Mouse (Mus musculus): ENCODE measurements around the gene Oxct1.

The Oxct1 gene

GRCm38 (mm10) chr15:4028411-4028700, 2.2 kb downstream of the Oxct1 start:
- DNase-seq (ENCODE audit: low read depth, low spot score) = no peak

DNA sequence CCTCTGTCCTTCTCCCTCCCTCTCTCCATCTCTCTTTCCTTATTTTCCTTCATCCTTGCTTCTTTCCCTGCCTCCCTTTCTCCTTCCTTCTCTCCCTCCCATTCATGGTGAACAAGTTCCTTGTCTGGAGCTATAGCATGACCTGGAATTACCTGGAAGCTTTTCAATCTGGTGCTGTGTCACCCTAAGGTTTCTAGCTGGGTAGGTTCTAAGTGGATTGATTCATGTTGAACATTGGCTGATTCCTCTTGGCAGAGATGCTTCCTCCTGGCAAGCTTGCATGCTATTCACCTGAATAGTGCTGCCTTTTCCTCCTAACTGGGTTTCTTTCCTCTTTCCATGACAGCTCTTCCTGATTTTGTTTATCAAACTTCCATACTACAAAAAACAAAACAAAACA, 2.8 kb downstream of the Oxct1 start:
- DNase-seq (ENCODE audit: low read depth, low spot score) = no peak

DNA sequence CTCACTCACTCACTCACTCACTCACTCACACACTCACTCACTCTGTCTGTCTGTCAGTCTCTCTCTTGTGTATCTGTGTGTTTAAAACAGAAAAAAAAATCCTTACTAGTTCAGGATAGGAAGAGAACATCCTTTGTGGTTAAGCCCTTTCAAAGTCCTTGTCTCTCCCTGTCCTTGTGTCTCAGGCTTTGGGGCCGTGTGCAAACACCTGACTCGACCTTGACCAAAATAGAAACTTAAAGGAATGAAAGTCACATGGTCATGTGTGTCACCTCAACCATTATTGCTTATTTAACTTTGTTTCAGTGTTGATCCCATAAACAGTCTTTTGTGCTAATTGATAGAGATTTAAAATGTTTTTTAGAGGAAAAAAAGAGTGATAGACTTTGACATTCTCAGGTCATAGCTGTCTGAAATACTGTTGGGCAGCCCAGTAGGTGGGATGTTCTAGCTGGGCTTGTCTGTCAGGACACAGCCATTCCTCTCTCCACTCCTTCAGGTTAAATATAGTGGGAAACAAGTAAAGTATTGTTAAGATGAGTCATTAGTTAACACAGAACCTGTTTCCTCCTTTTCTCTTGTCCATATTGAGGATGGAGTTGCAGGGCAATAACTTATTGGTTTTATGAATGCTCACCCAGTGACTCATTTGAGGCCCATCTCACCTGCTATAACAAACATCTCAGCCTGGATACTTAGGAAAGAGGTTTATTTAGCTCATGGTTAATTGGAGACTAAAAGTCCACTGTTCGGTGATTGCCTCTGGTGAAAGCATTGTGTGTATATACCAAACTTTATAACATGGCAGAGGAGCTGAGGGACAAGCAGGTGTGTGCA, 7.2 kb downstream of the Oxct1 start:
- no peak for DNase-seq (ENCODE audit: low read depth, low spot score)

- DNase-seq (ENCODE audit: low read depth, low spot score) = no peak
Measured at GRCm38 (mm10) chr15:4042423-4042822, 16.2 kb downstream of the Oxct1 start.

DNA sequence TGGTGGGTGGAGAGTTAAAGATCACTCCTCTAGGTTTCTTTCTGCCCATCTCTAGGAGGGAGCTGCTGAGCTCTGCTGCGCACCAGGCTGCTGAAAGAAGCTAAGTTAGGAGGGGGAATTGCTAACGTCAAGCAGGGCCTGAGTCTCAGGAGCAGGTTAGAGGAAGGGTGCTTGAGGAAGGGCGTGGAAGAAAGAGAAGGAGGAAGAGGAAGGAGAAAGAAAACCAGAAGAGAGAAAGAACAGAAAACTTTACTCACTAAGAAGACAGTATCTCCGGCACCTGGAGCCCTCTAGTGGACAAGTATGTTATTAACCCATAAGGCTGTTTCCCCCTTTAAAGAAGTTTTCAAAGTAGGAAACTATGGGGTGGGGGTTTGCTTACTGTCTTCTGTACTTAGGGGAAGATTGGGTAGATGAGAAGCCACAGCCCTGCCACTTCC, 16.9 kb downstream of the Oxct1 start:
- peak; percentile 37 for DNase-seq (ENCODE audit: low read depth, low spot score)

GRCm38 (mm10) chr15:4056627-4057026, 30.4 kb downstream of the Oxct1 start:
- DNase-seq (ENCODE audit: low read depth, low spot score) = peak; percentile 45

- no peak for DNase-seq (ENCODE audit: low read depth, low spot score)
Measured at GRCm38 (mm10) chr15:4063574-4063973, 37.4 kb downstream of the Oxct1 start.

GRCm38 (mm10) chr15:4064013-4064412, 37.8 kb downstream of the Oxct1 start:
- no peak for DNase-seq (ENCODE audit: low read depth, low spot score)

DNA sequence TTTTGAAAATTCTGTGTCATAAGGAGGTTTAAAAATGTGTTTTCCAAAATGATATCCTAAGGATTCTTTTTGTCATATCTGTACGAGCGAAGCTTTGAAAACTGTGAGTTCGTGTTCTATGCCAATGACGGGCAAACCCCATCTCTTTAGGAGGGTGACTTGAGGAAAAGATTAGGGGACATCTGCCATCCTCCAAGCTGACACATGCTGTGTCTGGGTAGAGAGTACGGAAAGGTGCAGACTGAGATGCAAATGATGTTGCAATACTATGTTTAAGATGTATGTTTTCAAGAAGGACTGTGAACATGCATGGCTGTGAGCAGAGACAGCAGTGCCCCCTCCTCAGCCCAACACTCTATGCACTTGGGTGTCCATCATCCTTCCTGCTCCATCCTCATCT, 38.5 kb downstream of the Oxct1 start:
- DNase-seq (ENCODE audit: low read depth, low spot score) = no peak

- no peak for DNase-seq (ENCODE audit: low read depth, low spot score)
Measured at GRCm38 (mm10) chr15:4067273-4067990, 41.2 kb downstream of the Oxct1 start.

DNA sequence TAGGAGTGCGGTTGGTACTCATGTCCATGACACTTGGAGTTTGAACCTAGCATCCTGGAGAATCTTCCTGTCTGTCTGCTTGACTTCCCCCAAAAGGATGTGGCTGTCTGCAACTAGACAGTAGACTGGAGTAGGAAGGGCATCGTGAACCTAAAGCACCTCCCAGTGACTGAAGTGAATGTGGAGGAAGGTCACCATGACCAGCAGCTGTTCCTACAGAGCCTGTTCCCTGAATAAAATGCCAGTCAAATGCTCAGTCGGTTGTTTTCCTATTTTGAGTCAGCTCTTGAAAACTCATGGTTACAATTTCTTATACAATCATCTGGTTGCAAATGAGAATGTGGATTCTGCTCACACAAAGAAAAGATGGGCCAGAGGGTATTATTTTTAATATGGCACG, 51.8 kb downstream of the Oxct1 start:
- no peak for DNase-seq (ENCODE audit: low read depth, low spot score)

- DNase-seq (ENCODE audit: low read depth, low spot score) = no peak
Measured at GRCm38 (mm10) chr15:4078785-4079184, 52.6 kb downstream of the Oxct1 start.

- peak; percentile 24 for DNase-seq (ENCODE audit: low read depth, low spot score)
Measured at GRCm38 (mm10) chr15:4079425-4080189, 53.4 kb downstream of the Oxct1 start.

DNA sequence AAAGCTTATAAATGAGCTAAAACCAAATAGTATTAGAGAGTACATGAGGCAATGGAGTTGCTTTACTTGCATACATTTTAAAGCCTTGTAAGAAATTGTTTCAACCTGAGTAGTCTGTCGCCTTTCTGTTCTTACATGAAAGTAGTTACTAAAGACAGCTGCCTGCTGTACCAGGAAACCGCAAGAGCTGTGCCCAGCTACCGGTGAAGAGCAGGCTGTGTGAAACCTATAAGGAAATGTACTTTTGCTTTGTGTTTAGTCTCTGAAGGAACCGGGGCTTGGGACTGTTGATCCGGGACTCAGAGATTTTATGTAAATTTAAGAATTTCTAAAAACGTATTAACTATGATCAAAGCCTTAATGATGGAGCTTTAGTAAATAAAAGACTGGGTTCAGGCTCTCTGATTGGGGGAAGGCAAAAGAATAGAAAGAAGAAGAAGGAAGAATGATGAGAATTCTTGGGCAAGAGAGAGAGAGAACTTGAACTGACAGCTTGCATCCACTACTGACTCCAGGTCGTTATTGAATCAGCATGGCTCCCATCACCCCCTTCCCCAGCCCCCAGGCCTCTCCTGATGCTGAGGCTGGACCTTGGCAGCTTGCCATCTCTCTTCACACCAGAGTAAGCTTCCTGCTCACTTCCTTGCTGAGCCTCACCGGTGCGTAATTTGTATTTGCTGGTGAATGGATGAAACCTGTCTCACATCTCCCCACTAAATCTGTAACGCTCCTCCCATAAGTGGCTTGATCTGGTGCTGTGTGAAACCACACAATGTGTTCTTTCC, 59.6 kb downstream of the Oxct1 start:
- DNase-seq (ENCODE audit: low read depth, low spot score) = no peak

DNA sequence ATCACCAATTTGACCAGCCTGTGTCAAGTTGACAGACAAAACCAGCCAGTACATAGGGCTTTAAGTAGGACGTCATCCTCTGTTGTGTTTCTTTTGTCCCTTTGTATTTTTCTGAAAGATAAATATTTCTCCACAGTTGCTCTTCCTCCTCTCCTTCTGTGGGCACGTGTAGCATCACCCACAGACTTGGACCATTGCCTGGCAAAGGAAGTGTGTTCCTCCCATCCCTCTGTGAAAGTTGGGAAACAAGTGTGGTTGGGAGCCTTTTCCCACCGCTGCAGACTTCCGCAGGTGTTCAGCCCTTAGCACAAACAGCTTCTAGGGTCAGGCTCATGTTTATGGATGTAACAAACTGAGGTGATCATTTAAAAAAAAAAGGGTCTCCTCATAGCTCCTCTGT, 61.3 kb downstream of the Oxct1 start:
- DNase-seq (ENCODE audit: low read depth, low spot score) = no peak

DNA sequence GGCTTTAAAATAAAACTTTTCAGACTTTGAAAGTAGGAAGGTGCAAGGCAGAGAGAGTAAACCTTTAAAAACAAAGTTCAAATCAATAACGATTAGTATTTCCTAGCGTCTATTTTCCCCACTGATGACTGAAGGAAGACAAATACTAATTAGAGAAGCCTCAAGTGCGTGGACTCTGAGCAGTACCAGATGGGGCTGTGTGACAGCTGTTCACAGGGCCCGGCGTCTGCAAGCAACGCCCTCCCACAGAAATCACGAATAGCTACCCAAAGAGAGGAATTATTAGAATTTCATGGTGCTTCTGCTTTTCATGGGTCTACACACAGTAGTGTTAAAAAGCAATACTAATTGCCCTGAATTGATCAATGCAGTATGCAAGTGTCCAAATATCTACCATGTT, 61.7 kb downstream of the Oxct1 start:
- no peak for DNase-seq (ENCODE audit: low read depth, low spot score)

DNA sequence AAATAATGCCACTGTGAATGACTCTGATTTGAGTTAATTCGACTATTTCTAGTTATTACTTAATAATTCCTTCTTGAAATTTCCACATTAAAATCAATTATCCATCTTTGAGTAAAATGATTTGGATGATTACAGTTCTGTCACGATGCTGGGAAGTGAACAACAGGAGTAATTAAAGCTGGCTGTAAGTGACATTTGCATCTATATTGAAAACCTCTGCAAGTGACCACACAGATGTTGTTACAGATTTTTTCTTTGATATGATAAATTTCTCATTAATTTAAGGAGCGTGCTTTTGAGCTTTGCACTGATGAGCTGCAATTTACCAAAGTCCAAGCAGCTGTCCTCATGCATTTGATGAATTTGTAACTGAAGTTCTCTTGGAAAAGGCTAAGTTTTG, 64.4 kb downstream of the Oxct1 start:
- DNase-seq (ENCODE audit: low read depth, low spot score) = no peak

GRCm38 (mm10) chr15:4092586-4092985, 66.4 kb downstream of the Oxct1 start:
- no peak for DNase-seq (ENCODE audit: low read depth, low spot score)

DNA sequence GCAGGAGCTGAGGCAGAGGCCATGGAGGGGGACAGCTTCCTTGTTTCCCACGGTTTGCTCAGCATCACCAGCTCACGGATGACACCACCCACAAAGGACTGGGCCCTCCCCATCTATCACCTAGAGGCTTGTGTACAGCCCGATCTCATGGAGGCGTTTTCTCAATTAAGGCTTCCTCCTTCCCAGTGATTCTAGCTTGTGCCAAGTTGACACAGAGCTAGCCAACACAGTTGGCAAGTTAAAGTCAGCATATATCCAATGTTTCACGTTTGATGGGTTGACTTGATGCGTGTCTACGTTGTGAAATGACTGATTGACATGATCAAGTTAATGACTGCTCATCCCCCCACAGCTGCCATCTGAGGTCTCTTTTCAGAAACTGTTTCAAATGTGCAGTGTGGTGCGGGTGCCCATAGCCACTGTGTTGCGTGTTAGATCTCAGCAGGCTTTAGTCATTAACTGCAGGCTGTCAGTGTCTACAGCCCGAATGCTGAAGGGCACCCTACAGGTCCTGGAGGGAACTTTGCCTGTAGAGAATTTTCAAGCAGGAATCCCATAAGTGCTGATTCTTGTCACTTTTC, 74.2 kb downstream of the Oxct1 start:
- DNase-seq (ENCODE audit: low read depth, low spot score) = no peak

DNA sequence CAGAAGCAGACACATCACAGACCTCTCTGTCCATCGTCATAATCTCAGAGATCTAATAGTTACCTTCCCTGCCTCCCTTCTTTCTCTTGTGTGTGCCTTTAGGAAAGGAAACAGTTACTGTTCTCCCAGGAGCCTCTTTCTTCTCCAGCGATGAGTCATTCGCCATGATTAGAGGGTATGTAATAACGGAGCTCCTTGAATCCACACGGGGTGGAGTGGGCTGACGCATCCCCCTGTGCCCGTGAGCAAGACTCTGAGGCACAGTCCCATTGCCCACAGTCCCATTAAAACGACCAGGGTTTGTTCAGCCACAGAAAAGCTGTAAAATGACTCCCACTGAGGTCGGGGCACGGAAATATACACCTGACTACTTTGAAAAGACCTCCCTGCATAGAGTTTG, 74.8 kb downstream of the Oxct1 start:
- DNase-seq (ENCODE audit: low read depth, low spot score) = no peak

DNA sequence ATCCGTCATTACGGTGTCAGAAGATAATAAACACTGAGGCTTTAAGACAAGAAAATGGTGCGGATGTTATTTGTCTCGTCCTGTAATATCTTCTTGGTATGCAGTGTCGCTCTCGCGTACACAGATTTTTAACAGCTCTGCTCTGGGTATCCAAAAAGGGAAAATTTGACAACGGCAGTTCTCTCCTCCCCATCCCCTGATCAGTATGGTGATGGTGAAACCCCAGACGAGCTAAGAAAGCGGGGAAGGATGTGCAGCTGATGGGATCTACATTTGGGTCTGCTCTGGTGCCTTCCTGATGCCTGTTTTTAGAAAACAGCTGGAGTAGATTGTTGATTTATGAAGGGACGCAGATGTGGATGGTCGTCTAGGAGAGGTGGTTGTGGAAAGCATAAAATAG, 78.1 kb downstream of the Oxct1 start:
- DNase-seq (ENCODE audit: low read depth, low spot score) = no peak

Data from ES-CJ7 (cell line).